Mouse (Mus musculus) brain, embryonic 14.5 days (tissue): ENCODE data around the gene Rpap1.

Experiments used
- CTCF ChIP-seq: fragments of 200-500 bp; IDR thresholded peaks from 2 replicates; pipeline ENCODE4 v1.5.1; 2012; ENCODE audit warnings: inconsistent platforms, mild to moderate bottlenecking, moderate library complexity, borderline replicate concordance; ENCODE audit not compliant: insufficient read depth, insufficient read length; ENCODE audit errors: extremely low read depth
- POLR2A ChIP-seq: fragments of 200-500 bp; IDR thresholded peaks from 2 replicates; pipeline ENCODE4 v1.6.1; 2012; ENCODE audit warnings: mild to moderate bottlenecking, inconsistent platforms, borderline replicate concordance; ENCODE audit not compliant: poor library complexity, insufficient read depth, insufficient read length, severe bottlenecking; ENCODE audit errors: extremely low read depth

GRCm38 (mm10) chr2:119834231-119834630 lies 46.9 kb upstream of the Rpap1 start:
- TF ChIP-seq CTCF (no peak), POLR2A (no peak)
